9 mouse cellular contexts compared by ENCODE assay signal in the genomic region with DNA sequence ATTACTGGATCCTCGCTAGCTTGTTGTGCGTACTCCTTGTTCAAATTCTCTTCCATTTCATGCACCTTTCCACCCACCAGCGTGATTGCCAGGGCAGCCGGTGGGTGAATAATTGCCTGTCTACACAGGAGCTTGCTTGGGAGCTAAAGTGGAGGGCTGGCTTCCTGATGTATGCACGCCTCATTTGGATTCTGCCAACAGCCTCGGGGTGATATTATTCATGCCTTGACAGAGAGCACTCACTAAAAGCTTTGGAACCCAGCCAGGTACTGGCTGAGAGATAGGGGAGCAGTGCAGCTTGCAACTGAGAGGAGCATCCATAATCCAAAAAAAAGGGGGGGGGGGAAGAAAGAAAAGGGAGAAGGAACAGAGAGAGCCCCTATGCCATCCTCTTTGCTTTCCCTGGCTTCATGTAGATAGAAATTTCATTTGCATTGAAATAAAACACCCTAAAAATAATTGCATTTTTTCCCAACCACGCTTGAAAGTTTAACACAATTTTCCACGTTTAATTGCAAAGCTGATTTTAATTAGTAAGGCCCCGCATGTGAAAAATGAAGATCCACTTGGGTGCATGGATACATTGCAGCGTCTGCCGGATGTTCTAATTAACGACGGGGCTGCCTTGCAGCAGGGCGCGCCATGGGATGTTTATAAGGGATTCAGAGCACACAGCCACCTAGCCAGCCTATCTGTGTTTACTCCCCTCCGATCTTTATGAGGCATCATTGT.
DNase-seq lines count a peak whose midpoint lies in the region; ATAC-seq lines count a peak whose summit lies in the region.
"Had no signal": no experiment of that assay in that cellular context is flagged by ENCODE, and none has a peak within 500 bp of the region (broad histone marks: within the 10 kb centered on the region; RNA-seq: fewer than 3 reads in every experiment).

No protein-coding gene starts in this region.

- H3K36me3 ChIP-seq in embryonic facial prominence, embryonic 11.5 days (replicated peaks; ENCODE audit: control insufficient read depth, insufficient read depth, low read depth, low read length): no peaks in the 10 kb centered on the region
- peaks cover 3% of the 10 kb centered on the region for H3K36me3 ChIP-seq in hindbrain, embryonic 15.5 days
- H3K36me3 ChIP-seq in limb, embryonic 11.5 days (ENCODE audit: control insufficient read depth, insufficient read depth, low read length): no peaks in the 10 kb centered on the region
- H3K36me3 ChIP-seq: liver, embryonic 15.5 days had no signal

- no peak overlapping the region for H3K4me2 ChIP-seq in embryonic facial prominence, embryonic 11.5 days (ENCODE audit: low read depth, low read length)
- peak overlapping the region; percentile 41 for H3K4me2 ChIP-seq in hindbrain, embryonic 15.5 days
- no peak overlapping the region for H3K4me2 ChIP-seq in limb, embryonic 11.5 days (ENCODE audit: low read depth, severe bottlenecking)
- H3K4me2 ChIP-seq: liver, embryonic 15.5 days had no signal

- H3K9me3 ChIP-seq in embryonic facial prominence, embryonic 11.5 days (replicated peaks; ENCODE audit: control insufficient read depth, low read length): no peaks in the 10 kb centered on the region
- H3K9me3 ChIP-seq in hindbrain, embryonic 15.5 days: no peaks in the 10 kb centered on the region
- no peaks in the 10 kb centered on the region for H3K9me3 ChIP-seq in limb, embryonic 11.5 days (ENCODE audit: control insufficient read depth, low read length)
- H3K9me3 ChIP-seq: liver, embryonic 15.5 days had no signal

- no peak overlapping the region for H3K9ac ChIP-seq in embryonic facial prominence, embryonic 11.5 days (replicated peaks; ENCODE audit: low read length)
- H3K9ac ChIP-seq in hindbrain, embryonic 15.5 days: peak overlapping the region; percentile 23; the same call in 1 of the 2 replicates
- H3K9ac ChIP-seq in limb, embryonic 11.5 days (ENCODE audit: low read length): no peak overlapping the region
- H3K9ac ChIP-seq: liver, embryonic 15.5 days had no signal

- H3K4me1 ChIP-seq in embryonic facial prominence, embryonic 11.5 days (ENCODE audit: control insufficient read depth, insufficient read depth, low read length): no peaks in the 10 kb centered on the region
- peaks cover 42% of the 10 kb centered on the region for H3K4me1 ChIP-seq in hindbrain, embryonic 15.5 days (replicated peaks)
- 0 out of 2 replicates have a peak, but pooled peaks cover 3% of the 10 kb centered on the region for H3K4me1 ChIP-seq in limb, embryonic 11.5 days (ENCODE audit: control insufficient read depth, insufficient read depth, low read length)
- H3K4me1 ChIP-seq: liver, embryonic 15.5 days had no signal

- H3K27ac ChIP-seq in embryonic facial prominence, embryonic 11.5 days (replicated peaks; ENCODE audit: low read depth, low read length): no peak overlapping the region
- peak overlapping the region; percentile 89 for H3K27ac ChIP-seq in hindbrain, embryonic 15.5 days (replicated peaks)
- H3K27ac ChIP-seq in limb, embryonic 11.5 days (replicated peaks; ENCODE audit: low read depth, low read length): no peak overlapping the region
- H3K27ac ChIP-seq: liver, embryonic 15.5 days had no signal

- no peaks in the 10 kb centered on the region for H3K27me3 ChIP-seq in embryonic facial prominence, embryonic 11.5 days (ENCODE audit: control insufficient read depth, insufficient read depth, low read length)
- H3K27me3 ChIP-seq in hindbrain, embryonic 15.5 days: no peaks in the 10 kb centered on the region
- no peaks in the 10 kb centered on the region for H3K27me3 ChIP-seq in limb, embryonic 11.5 days (ENCODE audit: control insufficient read depth, insufficient read depth, low read length)
- H3K27me3 ChIP-seq: liver, embryonic 15.5 days had no signal

- no peak for ATAC-seq in embryonic facial prominence, embryonic 11.5 days (replicated peaks; ENCODE audit: insufficient number of reproducible peaks, low FRiP score, low TSS enrichment, low read depth)
- ATAC-seq in hindbrain, embryonic 15.5 days (ENCODE audit: low FRiP score, low read depth): peak; percentile 92
- no peak for ATAC-seq in limb, embryonic 11.5 days (ENCODE audit: insufficient number of reproducible peaks, low FRiP score, low TSS enrichment, low read depth)

- WGBS in embryonic facial prominence, embryonic 11.5 days: 57% methylated on average over 16 of the region's 16 CpGs
- WGBS in hindbrain, embryonic 15.5 days: 14% methylated on average over 16 of the region's 16 CpGs
- WGBS in limb, embryonic 11.5 days: 15% methylated on average over 16 of the region's 16 CpGs

- DNase-seq in testis, postnatal 14 days (ENCODE audit: low spot score): peak; percentile 10
- no peak for DNase-seq in testis, postnatal 10 days (ENCODE audit: low spot score)
- DNase-seq in embryonic facial prominence, embryonic 11.5 days (ENCODE audit: low spot score): peak; percentile 31
- DNase-seq in limb, embryonic 11.5 days (ENCODE audit: low spot score): peak; percentile 40
- DNase-seq in right cerebral cortex, postnatal 4 days: peak; percentile 68
- no peak for DNase-seq in gastrocnemius, postnatal 36 days
- no peak for DNase-seq in spleen, postnatal 4 days (ENCODE audit: low spot score in 2 of 2)

- intact Hi-C loops in gastrocnemius, postnatal 36 days (cut with DNase I): no loop called here

- H3K4me3 ChIP-seq in embryonic facial prominence, embryonic 11.5 days (ENCODE audit: low read depth, low read length): no peak overlapping the region
- H3K4me3 ChIP-seq in hindbrain, embryonic 15.5 days: no peak overlapping the region
- H3K4me3 ChIP-seq in limb, embryonic 11.5 days (ENCODE audit: low read depth, low read length): no peak overlapping the region
- H3K4me3 ChIP-seq: liver, embryonic 15.5 days had no signal

Comparison
In these comparisons a context has a peak if more than half of its experiments do, and no peak if none do; other contexts are left out.
1. DNase-seq: peak in testis, postnatal 14 days (single experiment), embryonic facial prominence, embryonic 11.5 days (single experiment), limb, embryonic 11.5 days (single experiment) and right cerebral cortex, postnatal 4 days (single experiment); none in testis, postnatal 10 days (single experiment), gastrocnemius, postnatal 36 days (0 of 2) and spleen, postnatal 4 days (0 of 2).